Mouse (Mus musculus) neural tube, embryonic 15.5 days (tissue): ENCODE results near the gene Sept9. TPM values are rescaled to one million over a fixed set of nuclear protein-coding genes. Genes with fewer than 3 reads are reported as not detected.
A peak's percentile ranks its signal among the peaks of the same experiment; 100 is the strongest.

Experiments used
- ATAC-seq: fragments of 200-750 bp; cut with Nextera tagmentation; 2 replicates; pipeline ENCODE4 v1.8.0; 2017; ENCODE audit warnings: mild to moderate bottlenecking, moderate TSS enrichment, moderate library complexity; ENCODE audit not compliant: low FRiP score
- H3K27ac ChIP-seq: fragments of 300-500 bp; sonication (generic); replicated peaks from 2 replicates; pipeline ENCODE4 v1.5.1; 2015; ENCODE audit warnings: mild to moderate bottlenecking, inconsistent platforms
- H3K27me3 ChIP-seq: fragments of 300-500 bp; sonication (generic); replicated peaks from 2 replicates; pipeline ENCODE4 v1.6.1; 2015; ENCODE audit warnings: inconsistent platforms
- H3K36me3 ChIP-seq: fragments of 300-500 bp; sonication (generic); 2 replicates; pipeline ENCODE4 v1.6.1; 2015; ENCODE audit warnings: inconsistent platforms
- H3K4me1 ChIP-seq: fragments of 300-500 bp; sonication (generic); 2 replicates; pipeline ENCODE4 v1.6.1; 2015; ENCODE audit warnings: inconsistent platforms
- H3K4me2 ChIP-seq: fragments of 300-500 bp; sonication (generic); 2 replicates; pipeline ENCODE4 v1.6.1; 2015; ENCODE audit warnings: inconsistent platforms, mild to moderate bottlenecking, moderate library complexity
- H3K4me3 ChIP-seq: fragments of 300-500 bp; sonication (generic); replicated peaks from 2 replicates; pipeline ENCODE4 v1.5.1; 2015; ENCODE audit warnings: mild to moderate bottlenecking, inconsistent platforms
- H3K9ac ChIP-seq: fragments of 300-500 bp; sonication (generic); replicated peaks from 2 replicates; pipeline ENCODE4 v1.6.1; 2015; ENCODE audit warnings: mild to moderate bottlenecking, inconsistent platforms
- H3K9me3 ChIP-seq: fragments of 300-500 bp; sonication (generic); replicated peaks from 2 replicates; pipeline ENCODE4 v1.6.1; 2016; ENCODE audit warnings: inconsistent platforms
- WGBS: fragments of 180-500 bp; shearing (Covaris S2); methylation state at CpG from one replicate; pipeline ENCODE4 v1.1.7; 2015; ENCODE audit warnings: mixed read lengths; 5-methylcytosine and 5-hydroxymethylcytosine counted together
- polyA plus RNA-seq: library from polyadenylated mRNA; unstranded; fragments of >200 nt; fragmentation: Nextera tagmentation; extraction: Ambion mirVana; gene quantifications from 2 replicates; pipeline ENCODE4 v1.2.1, GENCODE M21; 2015

Sept9 gene
- polyA plus RNA-seq = 92.2 and 119 TPM in 2 replicates

DNA sequence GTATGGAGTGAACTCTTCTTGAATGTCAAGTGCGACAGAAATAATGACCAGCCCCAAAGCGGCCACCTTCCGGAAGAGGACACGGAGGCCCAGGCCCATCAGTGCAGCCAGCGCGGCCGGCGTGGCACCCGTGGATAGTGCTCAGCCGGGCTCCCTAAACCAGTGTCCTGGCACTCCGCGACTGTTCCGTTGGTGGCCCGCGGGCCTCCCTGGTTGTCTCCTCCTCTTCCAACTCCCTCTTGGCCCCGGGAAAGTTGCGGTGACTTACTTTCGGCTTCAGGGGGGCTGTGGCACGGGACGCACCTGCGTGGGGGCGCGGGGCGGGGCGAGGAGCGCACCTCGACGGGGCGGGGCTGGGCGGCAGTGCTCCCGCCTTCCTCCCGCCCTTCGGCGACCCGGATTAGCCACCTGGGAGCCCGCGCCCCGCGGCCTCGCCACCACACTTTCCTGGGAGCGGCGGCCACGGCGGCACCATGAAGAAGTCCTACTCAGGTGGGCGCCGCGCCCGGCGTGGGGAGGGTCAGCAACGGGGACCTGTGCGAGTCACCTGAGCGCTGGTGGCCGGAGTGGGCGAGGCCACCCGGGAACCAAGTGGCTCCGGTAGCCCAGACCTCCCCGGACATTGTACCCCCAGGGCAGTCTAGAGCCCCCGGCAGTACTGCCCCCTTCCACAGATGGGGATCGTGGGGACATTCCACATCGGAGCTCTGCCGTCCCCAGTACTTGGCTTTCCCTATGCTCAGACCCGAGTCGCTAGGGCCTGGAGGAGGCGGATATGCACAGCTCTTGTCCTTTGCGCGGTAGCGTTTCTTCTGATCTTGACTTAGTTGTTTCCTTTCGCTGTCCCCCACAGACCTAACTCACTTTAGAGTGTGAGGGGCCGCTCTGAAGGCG lies at the start of gene Sept9:
Gene Sept9, plus strand, starts transcription at position 380 of the 894 bp plus-strand sequence.
- peak within 1 kb of the TSS; percentile 33 for H3K4me3 ChIP-seq
- no peak within 1 kb of the TSS for H3K27ac ChIP-seq
- H3K4me1 ChIP-seq = peaks cover 16% of the 10 kb centered on the region
- H3K9me3 ChIP-seq = no peaks in the 10 kb centered on the region
- no peaks in the 10 kb centered on the region for H3K36me3 ChIP-seq
- H3K9ac ChIP-seq = no peak within 1 kb of the TSS
- peaks cover 49% of the 10 kb centered on the region for H3K27me3 ChIP-seq
- 1% methylated on average over 64 of the region's 70 CpGs for WGBS
- peak within 1 kb of the TSS; percentile 65 for H3K4me2 ChIP-seq
- no peak for ATAC-seq

- no peaks in the 10 kb centered on the region for H3K27me3 ChIP-seq
- H3K27ac ChIP-seq = no peak overlapping the region
- H3K4me2 ChIP-seq = no peak overlapping the region
- no peak overlapping the region for H3K4me3 ChIP-seq
- no peak overlapping the region for H3K9ac ChIP-seq
- peaks cover 87% of the 10 kb centered on the region for H3K36me3 ChIP-seq
- ATAC-seq = no peak
- 62% methylated on average over 9 of the region's 9 CpGs for WGBS
- no peaks in the 10 kb centered on the region for H3K9me3 ChIP-seq
- H3K4me1 ChIP-seq = peaks cover 8% of the 10 kb centered on the region; the same call in 1 of the 2 replicates
These were observed 48.9 kb upstream of the Sept9 start for GRCm38 (mm10) chr11:117150467-117150966.

DNA sequence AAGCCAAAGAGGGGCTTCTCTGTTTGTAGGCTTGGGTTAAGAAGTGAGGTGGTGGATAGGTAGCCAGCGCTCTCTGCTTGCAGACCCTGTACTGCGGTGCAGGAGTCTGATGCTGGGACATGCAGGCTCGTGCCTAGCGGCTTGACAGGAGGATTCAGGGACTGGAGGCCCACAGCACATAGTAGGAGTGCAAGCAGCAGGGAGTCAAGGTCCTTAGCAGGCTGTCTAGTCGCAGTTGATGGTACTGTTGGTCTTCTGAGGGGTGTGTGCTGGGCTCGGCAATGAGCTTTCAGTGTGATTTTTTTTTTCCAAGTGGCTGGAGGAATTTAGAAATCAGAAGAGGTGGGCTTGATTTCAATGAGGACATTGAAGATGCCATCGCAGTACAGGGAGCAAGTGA lies 48.0 kb upstream of the Sept9 start:
- 93% methylated on average over 7 of the region's 7 CpGs for WGBS
- no peak overlapping the region for H3K4me3 ChIP-seq

DNA sequence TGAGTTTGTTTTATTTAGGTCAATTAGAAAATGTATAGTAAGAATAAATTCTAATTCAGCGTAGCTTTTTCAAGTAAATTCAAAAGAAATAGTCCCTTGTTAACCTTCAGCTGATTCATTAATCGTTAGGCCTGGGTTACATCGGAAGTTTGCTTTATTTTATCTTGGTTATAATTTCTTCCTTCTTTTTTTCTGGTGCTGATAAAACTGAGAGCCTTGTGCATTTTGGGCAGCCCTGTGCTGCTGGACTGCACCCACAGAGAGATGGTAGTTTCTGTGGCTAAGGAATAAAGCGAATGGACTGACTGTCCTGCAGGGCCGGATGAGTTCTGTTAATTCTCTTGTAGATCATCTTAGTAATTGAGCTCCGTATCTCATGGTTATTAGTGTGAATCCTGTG lies 46.9 kb upstream of the Sept9 start:
- Histone ChIP-seq H3K36me3 (peaks cover 86% of the 10 kb centered on the region), H3K9ac (no peak overlapping the region), H3K4me3 (no peak overlapping the region), H3K9me3 (no peaks in the 10 kb centered on the region), H3K4me2 (no peak overlapping the region), H3K27ac (no peak overlapping the region), H3K4me1 (peaks cover 17% of the 10 kb centered on the region), H3K27me3 (no peaks in the 10 kb centered on the region)
- WGBS = 83% methylated on average over 6 of the region's 6 CpGs
- no peak for ATAC-seq

More for the DNA sequence above, 48.0 kb upstream of the Sept9 start:
- no peaks in the 10 kb centered on the region for H3K27me3 ChIP-seq
- peaks cover 87% of the 10 kb centered on the region for H3K36me3 ChIP-seq
- H3K4me1 ChIP-seq = peaks cover 17% of the 10 kb centered on the region
- no peaks in the 10 kb centered on the region for H3K9me3 ChIP-seq
- H3K27ac ChIP-seq = no peak overlapping the region
- no peak overlapping the region for H3K9ac ChIP-seq
- no peak for ATAC-seq
- no peak overlapping the region for H3K4me2 ChIP-seq

GRCm38 (mm10) chr11:117153553-117153952 lies 45.9 kb upstream of the Sept9 start:
- no peaks in the 10 kb centered on the region for H3K27me3 ChIP-seq
- peaks cover 84% of the 10 kb centered on the region for H3K36me3 ChIP-seq
- H3K4me3 ChIP-seq = no peak overlapping the region
- H3K4me2 ChIP-seq = no peak overlapping the region
- no peak for ATAC-seq
- H3K27ac ChIP-seq = no peak overlapping the region
- H3K9me3 ChIP-seq = no peaks in the 10 kb centered on the region
- WGBS = 63% methylated on average over 9 of the region's 9 CpGs
- H3K4me1 ChIP-seq = peaks cover 24% of the 10 kb centered on the region
- H3K9ac ChIP-seq = no peak overlapping the region

GRCm38 (mm10) chr11:117154088-117154815 lies 45.2 kb upstream of the Sept9 start:
- Histone ChIP-seq H3K27ac (no peak overlapping the region), H3K4me2 (no peak overlapping the region), H3K27me3 (no peaks in the 10 kb centered on the region), H3K9ac (no peak overlapping the region), H3K9me3 (no peaks in the 10 kb centered on the region), H3K4me3 (no peak overlapping the region), H3K36me3 (peaks cover 84% of the 10 kb centered on the region), H3K4me1 (peaks cover 27% of the 10 kb centered on the region)
- ATAC-seq = no peak
- 35% methylated on average over 6 of the region's 7 CpGs for WGBS

GRCm38 (mm10) chr11:117156725-117157124 lies 42.7 kb upstream of the Sept9 start:
- 17% methylated on average over 15 of the region's 15 CpGs for WGBS

DNA sequence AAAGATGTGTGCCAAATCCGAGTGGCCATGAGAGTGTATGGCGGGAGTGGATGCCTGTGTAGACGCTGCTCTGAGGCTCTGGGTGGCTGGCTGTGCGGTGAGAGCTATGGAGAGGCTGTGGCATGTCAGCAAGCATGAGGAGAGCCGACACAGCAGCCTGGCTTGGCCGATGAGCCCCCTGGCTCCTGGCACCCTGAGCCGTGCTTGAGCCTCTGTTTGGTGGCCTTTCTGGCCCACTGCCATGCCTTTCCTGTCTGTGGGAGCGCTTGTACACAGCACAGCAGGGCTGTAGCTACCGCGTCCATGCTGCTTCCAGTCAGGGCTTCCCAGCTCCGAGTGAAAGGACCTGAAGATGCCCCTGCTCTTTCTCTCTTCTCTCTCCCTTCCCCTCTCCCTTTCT lies 41.1 kb upstream of the Sept9 start:
- no peak overlapping the region for H3K4me2 ChIP-seq
- H3K36me3 ChIP-seq = peaks cover 62% of the 10 kb centered on the region
- H3K27me3 ChIP-seq = no peaks in the 10 kb centered on the region
- ATAC-seq = no peak
- 74% methylated on average over 11 of the region's 11 CpGs for WGBS
- no peaks in the 10 kb centered on the region for H3K9me3 ChIP-seq
- no peak overlapping the region for H3K9ac ChIP-seq
- no peak overlapping the region for H3K4me3 ChIP-seq
- H3K27ac ChIP-seq = 0 out of 2 replicates have a peak overlapping the region, but pooled peaks have one; percentile 2
- H3K4me1 ChIP-seq = peaks cover 27% of the 10 kb centered on the region

More at GRCm38 (mm10) chr11:117156725-117157124, 42.7 kb upstream of the Sept9 start:
- Histone ChIP-seq H3K9me3 (no peaks in the 10 kb centered on the region), H3K27me3 (no peaks in the 10 kb centered on the region), H3K4me3 (no peak overlapping the region), H3K27ac (no peak overlapping the region), H3K4me1 (peaks cover 27% of the 10 kb centered on the region), H3K36me3 (peaks cover 71% of the 10 kb centered on the region), H3K9ac (no peak overlapping the region), H3K4me2 (no peak overlapping the region)
- no peak for ATAC-seq

DNA sequence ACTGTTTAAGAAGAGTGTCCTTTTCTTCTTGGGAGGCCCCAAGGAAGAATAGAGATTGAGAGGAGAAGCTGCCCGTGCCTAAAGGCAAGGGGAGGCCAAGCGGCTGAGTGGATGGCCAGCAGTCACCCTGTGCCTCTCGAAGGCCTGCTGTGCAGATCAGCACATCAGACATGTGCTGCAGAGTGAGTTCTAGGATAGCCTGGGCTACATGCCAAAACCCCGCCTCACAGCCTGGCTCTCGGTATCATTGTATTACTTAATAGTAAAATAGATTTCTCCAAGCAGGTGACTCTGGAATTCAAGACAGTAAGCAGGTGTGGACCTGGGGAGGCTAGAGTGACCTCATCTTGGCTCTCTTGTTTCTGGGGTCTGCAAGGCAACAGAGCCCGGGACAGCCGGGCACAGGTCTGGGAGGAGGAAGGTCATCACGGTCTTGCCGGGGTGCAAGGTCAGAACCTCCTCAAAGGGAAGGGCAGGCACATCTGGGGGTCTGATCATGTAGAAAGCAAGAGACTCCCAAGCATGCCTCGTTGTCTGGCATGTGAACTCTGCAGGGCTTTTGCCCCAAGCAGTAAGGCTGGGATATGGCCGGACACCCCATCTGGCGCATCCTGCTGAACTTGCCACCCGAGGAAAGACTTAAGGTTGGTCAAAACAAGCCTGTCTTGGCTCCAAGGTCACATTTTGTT lies 40.1 kb upstream of the Sept9 start:
- 90% methylated on average over 13 of the region's 13 CpGs for WGBS
- Histone ChIP-seq H3K9me3 (no peaks in the 10 kb centered on the region), H3K4me3 (no peak overlapping the region), H3K4me2 (no peak overlapping the region), H3K9ac (no peak overlapping the region), H3K27me3 (no peaks in the 10 kb centered on the region), H3K36me3 (peaks cover 54% of the 10 kb centered on the region), H3K4me1 (peaks cover 23% of the 10 kb centered on the region), H3K27ac (no peak overlapping the region)
- ATAC-seq = no peak

DNA sequence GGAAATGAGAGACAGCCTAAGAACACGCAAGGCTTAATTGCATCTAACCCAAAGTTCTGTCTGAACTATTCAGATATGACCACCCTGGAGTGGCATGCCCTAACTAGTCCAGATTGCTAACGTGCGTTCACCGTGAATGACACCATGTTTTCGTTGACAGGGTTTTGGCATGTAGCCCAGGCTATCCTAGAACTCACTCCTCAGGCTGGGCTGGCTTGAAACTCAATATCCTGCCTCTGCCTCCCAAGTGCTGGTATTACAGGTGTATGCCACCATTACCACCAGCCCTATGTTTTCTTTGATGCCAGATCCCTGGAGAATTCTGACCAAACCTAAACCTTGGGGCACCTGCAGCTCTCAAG lies 39.5 kb upstream of the Sept9 start:
- no peaks in the 10 kb centered on the region for H3K9me3 ChIP-seq
- WGBS = 89% methylated on average over 5 of the region's 5 CpGs
- no peak for ATAC-seq
- H3K36me3 ChIP-seq = peaks cover 50% of the 10 kb centered on the region
- peaks cover 23% of the 10 kb centered on the region for H3K4me1 ChIP-seq
- no peak overlapping the region for H3K27ac ChIP-seq
- H3K9ac ChIP-seq = no peak overlapping the region
- no peaks in the 10 kb centered on the region for H3K27me3 ChIP-seq
- H3K4me3 ChIP-seq = no peak overlapping the region
- H3K4me2 ChIP-seq = no peak overlapping the region

- no peak for ATAC-seq
- no peak overlapping the region for H3K9ac ChIP-seq
These were observed 38.7 kb upstream of the Sept9 start for GRCm38 (mm10) chr11:117160791-117161190.

More at GRCm38 (mm10) chr11:117160791-117161190, 38.7 kb upstream of the Sept9 start:
- no peak overlapping the region for H3K4me3 ChIP-seq
- H3K9me3 ChIP-seq = no peaks in the 10 kb centered on the region
- no peak overlapping the region for H3K4me2 ChIP-seq
- 93% methylated on average over 12 of the region's 12 CpGs for WGBS
- peaks cover 16% of the 10 kb centered on the region for H3K4me1 ChIP-seq
- H3K27ac ChIP-seq = no peak overlapping the region
- H3K36me3 ChIP-seq = peaks cover 42% of the 10 kb centered on the region
- no peaks in the 10 kb centered on the region for H3K27me3 ChIP-seq
